Mouse (Mus musculus) cerebellum, adult 2 months (tissue): Measurements from ENCODE around the gene Trim14.
A peak's percentile ranks its signal among the peaks of the same experiment; 100 is the strongest.

ENCODE experiments used
- CTCF ChIP-seq: fragments of 200-500 bp; IDR thresholded peaks from 2 replicates; pipeline ENCODE4 v1.5.1; 2011; ENCODE audit warnings: low read depth, mild to moderate bottlenecking, control low read depth, low read length, moderate library complexity, borderline replicate concordance; ENCODE audit not compliant: insufficient read depth
- POLR2A ChIP-seq: fragments of 200-500 bp; IDR thresholded peaks from 2 replicates; pipeline ENCODE4 v1.6.1; 2011; ENCODE audit warnings: low read length, control low read depth, borderline replicate concordance; ENCODE audit not compliant: insufficient read depth

GRCm38 (mm10) chr4:46545498-46545897, 9.6 kb upstream of the Trim14 start:
- TF ChIP-seq CTCF, result peak; percentile 49; the same call in 1 of the 2 replicates
- no peak for TF ChIP-seq POLR2A
